Mouse (Mus musculus): ENCODE results near the gene Prss2. TPM values are rescaled to one million over a fixed set of nuclear protein-coding genes. Genes with fewer than 3 reads are reported as not detected.

The Prss2 gene
- polyA plus RNA-seq, 1 experiment from 2014 or later = not detected

Other genes with a start within 250 kb of the Prss2 start
- not detected in 2 replicates for gene Try4, start 219.5 kb upstream of the Prss2 start, polyA plus RNA-seq (2016; fragmentation: Nextera tagmentation; extraction: Ambion mirVana)
- gene Try5, start 204.9 kb upstream of the Prss2 start, polyA plus RNA-seq (2016; fragmentation: Nextera tagmentation; extraction: Ambion mirVana) = not detected in 2 replicates
- gene Try10, start 167.7 kb upstream of the Prss2 start, polyA plus RNA-seq (2016; fragmentation: Nextera tagmentation; extraction: Ambion mirVana) = not detected in 2 replicates
- gene Prss3, start 144.1 kb upstream of the Prss2 start, polyA plus RNA-seq (2016; fragmentation: Nextera tagmentation; extraction: Ambion mirVana) = not detected in 2 replicates
- not detected in 2 replicates for gene Gm5771, start 129.4 kb upstream of the Prss2 start, polyA plus RNA-seq (2016; fragmentation: Nextera tagmentation; extraction: Ambion mirVana)
- not detected in 2 replicates for gene Gm10334, start 75.6 kb upstream of the Prss2 start, polyA plus RNA-seq (2016; fragmentation: Nextera tagmentation; extraction: Ambion mirVana)
- not detected in 2 replicates for gene Prss1, start 62.9 kb upstream of the Prss2 start, polyA plus RNA-seq (2016; fragmentation: Nextera tagmentation; extraction: Ambion mirVana)
- gene Ephb6, start 83.7 kb downstream of the Prss2 start, polyA plus RNA-seq (2016; fragmentation: Nextera tagmentation; extraction: Ambion mirVana) = 4.7 and 5.0 TPM in 2 replicates
- 0.11 TPM in 1 of 2 replicates, not detected in the other for gene Trpv6, start 114.6 kb downstream of the Prss2 start, polyA plus RNA-seq (2016; fragmentation: Nextera tagmentation; extraction: Ambion mirVana)
- gene Trpv5, start 159.0 kb downstream of the Prss2 start, polyA plus RNA-seq (2016; fragmentation: Nextera tagmentation; extraction: Ambion mirVana) = 0.08 TPM in 1 of 2 replicates, not detected in the other
- gene Llcfc1, start 162.6 kb downstream of the Prss2 start, polyA plus RNA-seq (2016; fragmentation: Nextera tagmentation; extraction: Ambion mirVana) = not detected in 2 replicates
- gene Kel, start 182.6 kb downstream of the Prss2 start, polyA plus RNA-seq (2016; fragmentation: Nextera tagmentation; extraction: Ambion mirVana) = 34.0 and 40.5 TPM in 2 replicates